Mouse (Mus musculus) layer of hippocampus, postnatal 25 days (tissue): ENCODE data around the gene Mme. TPM values are rescaled to one million over a fixed set of nuclear protein-coding genes. Genes with fewer than 3 reads are reported as not detected.
A peak's percentile ranks its signal among the peaks of the same experiment; 100 is the strongest.

Experiments
- DNase-seq, 2 experiments: peaks; one replicate each; pipeline ENCODE4 v3.0.0; 2022; ENCODE audit warnings: mixed read lengths in 2 of 2, low spot score in 1 of 2; ENCODE audit errors: extremely low spot score in 1 of 2
- total RNA-seq, 2 experiments: library from RNA; stranded (reverse); gene quantifications; 2 replicates each; pipeline ENCODE4 v1.2.3; 2021

The Mme gene
- 1 to 10 TPM; 5.7 TPM for total RNA-seq

DNA sequence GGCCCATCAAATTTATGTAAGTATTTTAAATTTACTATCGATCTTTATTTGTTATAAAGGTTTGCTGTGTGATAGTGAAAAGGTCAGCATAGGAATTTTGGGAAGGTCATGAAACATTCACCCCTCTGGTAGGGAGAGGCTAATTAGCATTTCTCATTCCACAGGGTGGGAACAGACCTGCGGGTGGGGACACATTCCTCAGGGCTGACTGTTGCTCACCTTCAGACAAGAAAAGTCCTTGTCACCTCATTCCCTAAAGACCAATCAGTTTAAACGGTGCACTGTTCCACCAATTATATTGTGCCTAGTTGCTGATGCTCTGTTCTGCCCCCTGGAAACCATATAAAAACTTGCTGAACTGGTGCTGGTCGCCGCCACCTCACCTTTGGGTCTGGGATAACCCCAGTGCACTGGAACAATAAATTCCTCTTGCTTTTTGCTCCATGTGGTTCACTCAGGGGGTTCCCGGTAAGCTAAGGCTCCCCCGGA lies at the start of gene Mme:
Gene Mme (plus strand): TSS at position 439 of the 489 bp plus-strand sequence.
- no peak for DNase-seq

DNA sequence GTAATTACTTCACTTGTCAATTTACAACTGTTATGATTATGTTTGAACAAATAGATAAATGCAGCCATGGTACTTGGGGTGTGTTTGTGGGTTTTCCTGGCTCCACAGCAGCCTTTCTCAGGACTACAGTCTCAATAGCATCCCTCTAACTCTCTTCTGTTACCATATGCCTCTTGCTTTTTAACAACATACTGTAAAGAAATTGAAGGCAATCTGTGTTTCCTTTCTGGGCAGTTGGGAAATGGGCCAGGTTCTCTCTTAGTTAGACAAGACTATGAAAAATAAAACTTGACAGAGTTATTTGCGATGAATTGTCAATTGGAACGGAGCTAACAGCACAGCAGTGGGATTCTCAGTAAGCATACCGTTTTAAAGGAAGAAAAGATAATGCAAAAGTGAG lies 44.8 kb upstream of the Mme start:
- DNase-seq: peak in 1 of 2 experiments; percentile 8

DNA sequence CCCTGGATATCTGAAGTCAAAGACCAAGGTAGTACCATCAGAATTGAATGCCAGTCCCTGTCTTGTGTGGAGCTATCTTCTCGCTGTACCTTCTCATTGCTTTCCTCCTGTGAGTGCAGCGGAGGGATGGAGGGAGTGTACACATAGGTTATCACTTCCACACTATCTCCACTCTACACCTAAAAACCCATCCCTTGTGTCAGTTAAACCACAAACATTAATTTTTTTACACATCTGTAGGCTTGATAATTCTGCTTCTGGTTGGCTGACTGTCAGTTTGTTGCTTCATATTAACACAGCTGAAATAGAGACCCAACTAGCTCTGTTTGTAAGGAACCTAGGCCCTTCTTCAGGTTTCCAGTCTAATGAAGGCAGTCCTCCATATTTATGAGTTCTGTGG lies 43.3 kb upstream of the Mme start:
- DNase-seq: no peak

DNA sequence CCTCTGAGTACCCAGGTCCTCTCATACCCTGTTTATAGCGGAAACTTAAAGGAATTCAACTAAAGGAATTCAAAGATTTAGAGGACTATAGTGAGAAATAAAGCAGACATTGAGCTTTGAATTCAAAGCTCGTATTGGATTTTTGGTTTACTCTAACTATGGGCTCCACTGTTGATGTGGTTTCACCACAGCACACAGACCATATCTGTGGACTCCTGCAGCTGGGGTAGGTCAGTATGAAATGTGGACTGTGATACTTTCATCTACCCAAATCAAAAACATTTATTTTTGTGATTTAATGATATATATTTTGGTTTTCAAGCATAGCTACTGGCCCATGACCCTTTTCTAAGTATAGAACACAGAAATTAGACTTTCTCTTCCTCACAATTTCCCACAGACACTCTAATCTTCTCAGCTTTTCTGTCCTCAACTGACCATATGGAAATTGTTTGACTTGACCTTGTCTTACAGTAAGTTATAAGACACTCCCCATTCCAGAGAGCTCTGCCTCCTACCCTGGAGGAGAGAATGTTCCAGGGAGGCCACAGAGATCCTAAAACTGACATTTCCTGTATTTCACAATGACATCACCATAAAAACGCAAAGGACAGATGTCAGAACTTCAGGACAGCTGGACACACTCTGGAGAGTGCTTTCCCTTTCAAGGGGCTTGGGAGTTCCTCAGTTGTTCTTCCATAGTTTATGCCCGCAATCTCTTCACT lies 19.3 kb upstream of the Mme start:
- no peak for DNase-seq

DNA sequence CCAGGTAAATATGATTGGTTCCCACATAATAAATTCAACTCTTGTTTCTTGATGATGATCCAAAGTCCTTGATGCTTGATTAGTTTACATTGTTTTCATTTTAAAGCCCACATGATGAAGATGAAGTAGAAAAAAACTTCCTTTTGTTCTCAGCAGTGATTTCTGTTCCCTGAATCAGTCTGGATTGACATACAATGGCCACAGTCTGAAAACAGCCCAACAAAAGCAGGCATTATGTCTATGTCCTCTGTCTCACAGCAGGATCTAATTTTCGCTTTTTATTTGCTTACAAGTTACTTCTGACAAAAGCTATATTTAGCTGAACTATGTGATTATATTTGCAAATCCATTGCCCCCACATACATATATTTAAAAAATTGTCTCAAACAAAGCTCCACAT lies 17.7 kb upstream of the Mme start:
- DNase-seq: no peak

DNA sequence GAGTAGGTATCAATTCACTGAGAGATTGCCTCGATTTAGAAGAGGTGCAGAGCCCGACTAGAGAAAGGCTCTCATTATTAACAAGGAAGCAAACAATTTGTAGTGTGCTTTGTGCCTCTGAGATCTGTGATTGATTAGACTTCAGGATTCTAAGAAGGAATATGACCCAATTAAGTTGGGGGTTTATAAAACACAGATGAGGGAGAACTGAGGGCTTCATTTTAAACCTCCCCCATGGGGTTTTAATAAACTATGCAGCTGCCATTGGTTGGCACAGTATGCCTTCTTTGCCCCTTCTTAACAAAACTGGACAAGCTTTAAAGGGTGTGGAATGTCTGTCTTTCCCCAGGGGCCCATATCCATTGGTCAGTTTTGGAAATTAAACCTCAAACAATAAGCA lies 5.4 kb upstream of the Mme start:
- DNase-seq: no peak

DNA sequence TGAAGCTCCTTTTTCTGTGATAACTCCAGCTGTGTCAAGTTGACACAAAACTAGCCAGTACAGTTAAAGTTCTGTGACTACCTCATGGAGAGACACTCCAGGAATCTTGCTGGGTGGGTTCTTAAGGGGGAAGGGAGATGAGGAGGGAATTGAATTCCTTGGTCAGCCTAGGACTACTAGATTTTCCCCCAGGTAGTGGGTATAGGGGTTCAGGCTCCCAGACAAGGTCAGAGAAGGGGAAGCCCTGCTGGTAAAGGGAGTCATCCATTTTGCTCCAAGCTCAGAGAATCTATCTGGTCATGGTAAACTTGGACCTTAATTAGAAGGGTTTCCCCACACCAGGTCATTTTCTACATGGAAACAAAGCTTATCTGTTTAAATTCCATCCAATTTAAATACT lies 2.4 kb downstream of the Mme start:
- DNase-seq: no peak

DNA sequence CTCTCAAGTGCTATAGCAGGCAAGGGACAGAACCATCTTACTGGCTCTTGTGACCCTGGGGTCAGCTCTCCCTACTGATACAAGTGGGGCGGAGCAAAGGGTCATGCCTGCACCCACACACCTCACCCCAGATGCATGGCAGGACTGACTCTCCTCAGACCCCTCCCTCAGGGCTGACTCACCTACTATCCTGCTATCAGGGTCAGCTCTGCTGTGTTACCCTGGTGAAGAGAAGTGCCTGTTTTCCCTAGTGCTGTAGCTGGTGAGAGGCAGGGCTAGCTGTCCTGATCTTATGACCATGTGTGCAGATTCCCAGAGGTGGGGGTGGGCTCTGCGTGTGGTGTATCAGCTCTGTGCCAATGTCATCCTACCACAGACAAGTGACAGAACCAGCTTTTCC lies 30.8 kb downstream of the Mme start:
- no peak for DNase-seq

DNA sequence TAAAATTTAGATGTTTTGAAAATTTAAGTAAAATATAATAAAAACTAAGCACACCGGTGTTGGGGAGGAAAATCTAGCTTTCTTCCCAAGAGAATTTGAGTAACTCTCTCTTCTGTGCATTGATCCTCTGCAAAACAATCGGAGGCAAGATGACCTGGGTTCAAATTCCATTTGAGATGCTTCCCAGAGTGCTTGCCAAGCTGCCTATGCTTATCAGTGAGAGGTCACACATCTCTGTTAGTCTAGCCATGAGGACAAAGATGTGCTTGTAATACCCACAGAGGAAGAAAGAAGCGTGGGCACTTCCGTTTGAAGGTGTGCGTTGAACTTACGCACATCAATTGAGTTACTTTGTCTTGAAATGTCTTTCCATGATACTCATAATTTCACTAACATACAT lies 53.0 kb downstream of the Mme start:
- no peak for DNase-seq

DNA sequence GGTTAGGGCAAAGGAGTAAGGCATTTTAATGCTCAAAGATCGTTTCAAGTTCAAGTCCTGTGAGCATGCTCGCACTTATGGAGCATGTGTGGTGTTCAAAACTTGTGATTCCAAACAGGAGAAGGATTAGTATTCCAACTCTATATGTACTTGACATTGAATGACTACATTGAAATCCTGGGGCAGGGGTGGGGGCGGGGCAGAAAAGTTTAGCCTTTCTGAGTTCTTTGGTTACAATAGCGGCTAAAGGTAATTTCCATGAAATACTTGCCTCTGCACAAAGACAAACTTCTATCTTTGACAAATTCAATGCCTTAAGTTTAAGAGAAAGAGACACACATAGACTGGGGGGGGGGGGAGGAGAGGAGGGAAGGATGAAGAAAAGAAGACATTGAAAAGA lies 53.5 kb downstream of the Mme start:
- no peak for DNase-seq

DNA sequence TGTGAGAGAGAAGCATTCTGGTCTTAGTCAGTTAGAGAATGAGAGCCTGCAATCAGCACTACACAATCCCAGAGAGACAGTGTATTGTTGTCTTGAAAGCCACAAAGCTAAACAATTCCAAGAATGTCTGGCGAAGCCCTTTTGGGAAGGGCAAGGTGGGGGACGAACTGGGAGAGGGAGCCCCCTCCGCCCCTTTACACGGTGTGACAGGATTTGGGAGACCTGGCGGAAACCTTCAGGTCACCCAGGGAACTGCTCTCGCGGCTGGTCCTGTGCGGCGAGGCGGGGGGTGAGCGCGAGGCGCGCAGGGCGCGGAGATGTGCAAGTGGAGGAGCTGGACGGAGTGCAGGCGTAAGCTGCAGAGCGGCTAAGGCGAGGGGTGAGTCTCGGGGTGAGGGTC lies 53.9 kb downstream of the Mme start:
- DNase-seq: peak; percentile 6 to 15

DNA sequence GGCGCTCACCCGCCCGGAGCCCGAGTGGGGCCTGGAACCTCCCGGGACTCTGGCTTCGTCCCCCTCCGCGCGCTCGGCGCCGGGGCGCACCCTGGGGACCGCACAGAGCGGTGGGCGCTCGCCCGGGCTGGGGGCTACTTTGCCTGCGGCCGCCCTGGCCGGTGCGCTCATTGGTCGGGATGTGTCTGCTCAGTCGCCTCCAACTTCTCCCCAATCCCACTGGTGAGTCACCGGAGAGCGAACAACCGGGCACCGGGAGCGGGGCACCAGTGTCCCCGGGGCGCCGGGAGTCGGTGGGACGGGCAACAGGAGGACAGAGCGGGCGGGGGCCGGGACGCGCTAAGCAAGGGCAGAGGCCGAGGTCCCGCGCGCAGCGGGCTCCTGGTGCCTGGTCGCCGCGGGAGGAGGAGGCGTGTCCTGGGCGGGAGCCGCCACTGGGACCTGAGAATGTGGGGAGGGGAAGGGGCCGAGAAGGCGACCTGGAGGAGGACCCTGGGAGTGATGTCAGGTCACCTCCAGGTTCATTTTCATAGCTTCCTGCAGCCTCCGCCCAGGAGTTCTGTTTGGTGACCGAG lies 54.4 kb downstream of the Mme start:
- peak in 1 of 2 experiments; percentile 13 for DNase-seq

DNA sequence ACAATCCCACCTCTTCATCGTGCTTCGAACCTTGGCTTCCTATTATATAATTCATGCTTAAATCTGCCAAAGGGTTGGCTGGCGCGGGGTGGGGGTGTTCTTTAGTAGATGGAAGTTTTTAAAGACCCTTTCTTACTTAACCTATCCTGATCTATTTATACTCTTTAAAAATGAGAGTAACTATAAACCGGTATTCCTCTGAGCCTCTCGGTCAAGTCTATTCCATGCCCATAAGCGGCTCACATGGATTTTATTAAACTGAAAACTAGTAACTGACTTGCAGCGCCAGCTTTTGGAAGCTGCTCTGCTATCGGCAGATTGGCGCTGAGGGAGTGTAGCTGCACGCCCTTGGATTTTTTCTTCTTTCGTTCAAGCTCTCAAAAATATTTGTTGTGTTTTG lies 55.1 kb downstream of the Mme start:
- DNase-seq: peak in 1 of 2 experiments; percentile 6

DNA sequence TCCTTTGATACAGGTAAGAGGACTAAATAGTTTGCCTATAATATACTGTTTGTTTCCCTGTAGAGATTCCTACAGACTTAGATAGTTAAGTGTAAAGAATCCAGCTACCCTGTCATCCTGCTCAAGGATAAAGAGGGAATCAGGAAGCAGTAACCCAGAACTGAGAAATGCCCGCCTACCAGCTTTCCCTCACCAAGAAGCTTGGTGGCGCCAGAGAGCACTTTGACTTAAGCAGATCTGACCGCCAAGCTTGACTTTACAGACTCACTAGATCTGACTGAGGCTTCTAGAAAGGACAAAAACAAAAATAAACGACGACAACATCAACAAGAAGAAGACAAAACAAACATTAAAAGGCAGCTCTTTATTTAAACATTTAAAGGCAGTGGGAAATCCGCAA lies 56.5 kb downstream of the Mme start:
- peak; percentile 14 to 69 for DNase-seq

DNA sequence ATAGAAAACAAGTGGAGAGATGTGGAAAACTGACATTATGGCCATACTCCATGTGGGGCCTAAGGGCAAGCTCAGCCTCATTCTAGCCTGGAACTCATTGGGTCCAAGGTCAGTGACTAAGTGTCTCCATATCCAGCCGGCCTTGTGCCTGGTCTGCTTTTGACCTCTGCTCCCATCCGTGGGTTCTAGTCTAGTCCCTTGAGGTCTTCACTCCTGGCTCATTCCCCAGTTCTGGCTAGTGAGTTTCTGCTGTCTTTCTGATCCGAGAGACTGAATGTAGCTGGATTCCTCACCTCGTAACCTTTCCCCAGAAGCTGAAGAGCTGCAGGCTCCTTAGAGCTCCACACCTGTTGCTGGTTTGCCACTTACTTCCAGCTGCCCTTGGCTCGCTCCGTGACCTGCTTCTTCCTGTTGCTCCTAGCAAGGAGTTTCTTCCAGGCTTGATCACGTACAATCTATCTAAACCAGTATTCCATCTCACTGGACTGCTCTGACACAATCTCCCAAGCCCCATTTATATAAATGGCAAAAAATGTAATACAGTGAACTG lies 73.9 kb downstream of the Mme start:
- DNase-seq: no peak

DNA sequence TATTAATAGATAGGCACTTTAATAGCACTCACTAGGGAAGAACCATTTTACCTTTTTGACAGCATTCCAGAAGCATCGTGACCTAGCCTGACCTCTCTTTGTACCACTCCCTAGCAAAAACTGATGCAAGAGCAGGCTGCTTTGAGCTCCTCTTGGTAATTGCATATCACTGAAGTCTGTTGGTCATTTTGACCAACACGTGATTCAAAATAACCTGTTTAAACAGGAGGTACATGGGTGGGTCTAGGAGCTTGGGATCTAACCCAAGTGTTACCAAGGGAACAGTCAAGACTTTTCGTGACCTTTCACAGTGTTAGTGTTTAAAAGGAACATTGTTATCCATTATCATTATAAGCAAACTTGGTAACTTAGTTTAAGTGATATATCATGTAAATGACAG lies 76.2 kb downstream of the Mme start:
- DNase-seq: no peak

DNA sequence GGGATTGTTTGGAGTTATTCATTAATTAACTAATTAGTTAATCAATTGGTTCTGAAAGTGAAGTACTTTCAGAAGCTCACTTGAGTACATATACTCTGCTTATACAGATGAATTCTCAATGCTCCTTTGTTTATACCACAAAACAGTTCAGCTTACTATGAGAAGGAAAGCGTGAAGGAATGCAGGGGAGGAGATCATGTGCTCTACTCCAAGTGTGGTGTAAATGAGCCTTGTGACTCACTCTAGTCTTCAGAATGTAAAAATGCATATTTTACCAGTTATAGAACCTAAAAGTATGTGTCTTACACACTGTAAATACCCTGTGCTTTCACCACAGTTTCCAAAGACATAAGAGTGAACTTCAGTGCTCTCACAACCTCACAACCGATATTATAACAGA lies 84.3 kb downstream of the Mme start:
- DNase-seq: no peak

DNA sequence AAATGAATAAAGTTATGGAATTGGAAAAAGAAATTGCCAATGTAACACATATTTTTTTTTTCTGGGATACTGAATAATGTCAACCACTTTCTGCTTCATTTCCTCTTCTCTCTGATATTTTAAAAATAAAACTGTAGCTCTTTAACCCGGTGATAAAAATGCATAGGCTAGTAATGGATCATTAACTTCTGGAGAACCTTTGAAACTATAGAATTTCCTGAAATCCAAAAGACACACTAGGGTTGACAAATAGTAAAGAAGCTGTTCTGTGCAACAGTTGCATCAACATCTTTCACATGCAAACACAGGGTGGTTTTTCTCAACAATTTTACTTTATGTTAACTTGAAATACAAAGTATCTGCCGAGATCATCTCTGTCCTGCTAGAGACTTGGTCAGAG lies 98.8 kb downstream of the Mme start:
- DNase-seq: no peak

DNA sequence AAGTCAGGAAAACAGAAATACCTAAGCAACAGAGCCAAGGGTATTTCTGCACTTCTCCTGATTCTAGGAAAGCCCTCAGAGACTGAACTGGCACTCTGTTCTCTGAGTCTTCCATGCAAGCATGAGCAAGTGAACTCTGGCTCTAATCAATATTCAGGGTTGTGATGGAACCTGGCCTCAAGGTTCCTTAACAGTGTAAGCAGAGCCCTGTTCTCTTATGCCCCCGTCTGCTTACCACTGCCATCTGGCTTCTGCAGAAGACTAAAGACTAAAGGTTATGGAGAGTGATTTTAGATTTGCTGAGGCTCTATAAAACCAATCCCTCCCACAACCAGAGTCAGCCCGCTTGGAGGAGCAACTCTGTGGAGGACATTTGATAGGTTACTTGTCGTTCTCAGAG lies 99.2 kb downstream of the Mme start:
- DNase-seq: no peak

DNA sequence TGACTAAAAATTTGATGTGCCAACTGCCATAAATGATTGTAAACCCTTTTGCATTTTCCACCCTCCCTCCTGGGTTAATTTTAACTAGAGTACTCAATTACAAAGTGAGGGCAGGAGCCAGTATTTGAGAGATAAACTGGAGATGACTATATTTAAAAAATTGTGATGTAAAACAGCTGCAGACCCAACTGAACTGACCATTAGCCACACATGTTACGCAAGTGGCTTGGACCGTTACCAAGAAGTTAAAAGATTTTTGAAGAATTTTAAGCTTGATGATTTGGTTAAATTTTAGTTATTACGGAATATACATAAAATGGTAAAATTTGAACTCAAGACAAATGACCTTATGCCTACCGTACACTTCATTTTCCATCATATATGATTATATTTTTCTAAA lies 100.1 kb downstream of the Mme start:
- DNase-seq: no peak

DNA sequence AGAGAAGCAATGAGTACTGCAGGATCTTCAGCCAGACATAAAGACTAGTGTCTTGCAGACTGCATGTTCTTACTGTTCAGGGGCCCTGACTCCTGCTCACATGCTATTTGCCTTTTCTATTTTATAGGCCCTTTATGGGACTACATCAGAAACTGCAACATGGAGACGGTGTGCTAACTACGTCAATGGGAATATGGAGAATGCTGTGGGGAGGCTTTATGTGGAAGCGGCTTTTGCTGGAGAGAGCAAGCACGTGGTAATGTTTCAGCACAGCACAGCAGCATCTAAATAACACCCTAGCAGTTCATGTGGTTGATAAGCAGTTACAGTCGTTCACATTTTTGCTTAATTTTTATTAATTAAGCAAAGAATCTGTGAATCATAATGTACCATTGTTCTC lies 103.7 kb downstream of the Mme start:
- DNase-seq: no peak

DNA sequence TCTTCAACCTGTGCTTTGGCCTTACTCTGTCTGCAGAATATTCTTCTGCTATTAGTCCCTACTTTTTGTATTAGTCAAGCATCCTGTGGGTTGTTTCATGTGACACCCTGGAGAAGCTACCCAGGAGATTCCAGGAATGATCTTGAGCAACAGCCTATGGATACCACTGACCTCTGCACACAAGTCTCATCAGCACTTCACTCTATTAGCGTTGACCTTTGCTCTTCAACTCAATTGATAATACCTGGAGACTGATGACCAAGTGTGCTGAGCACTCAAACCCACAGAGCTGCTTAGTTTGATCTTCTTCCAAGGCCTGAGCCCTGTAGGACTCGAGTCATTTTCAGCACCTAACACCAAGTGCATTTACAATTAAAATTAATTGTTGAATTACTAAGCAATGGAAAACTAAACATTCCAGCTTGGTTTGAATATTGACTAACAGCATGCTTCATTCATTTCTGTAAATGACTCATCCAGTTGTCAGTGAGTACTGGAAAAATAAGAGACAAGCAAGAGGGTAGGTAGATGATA lies 107.6 kb downstream of the Mme start:
- DNase-seq: no peak
